Mouse (Mus musculus): ENCODE data around the gene Masp1.

The Masp1 gene

DNA sequence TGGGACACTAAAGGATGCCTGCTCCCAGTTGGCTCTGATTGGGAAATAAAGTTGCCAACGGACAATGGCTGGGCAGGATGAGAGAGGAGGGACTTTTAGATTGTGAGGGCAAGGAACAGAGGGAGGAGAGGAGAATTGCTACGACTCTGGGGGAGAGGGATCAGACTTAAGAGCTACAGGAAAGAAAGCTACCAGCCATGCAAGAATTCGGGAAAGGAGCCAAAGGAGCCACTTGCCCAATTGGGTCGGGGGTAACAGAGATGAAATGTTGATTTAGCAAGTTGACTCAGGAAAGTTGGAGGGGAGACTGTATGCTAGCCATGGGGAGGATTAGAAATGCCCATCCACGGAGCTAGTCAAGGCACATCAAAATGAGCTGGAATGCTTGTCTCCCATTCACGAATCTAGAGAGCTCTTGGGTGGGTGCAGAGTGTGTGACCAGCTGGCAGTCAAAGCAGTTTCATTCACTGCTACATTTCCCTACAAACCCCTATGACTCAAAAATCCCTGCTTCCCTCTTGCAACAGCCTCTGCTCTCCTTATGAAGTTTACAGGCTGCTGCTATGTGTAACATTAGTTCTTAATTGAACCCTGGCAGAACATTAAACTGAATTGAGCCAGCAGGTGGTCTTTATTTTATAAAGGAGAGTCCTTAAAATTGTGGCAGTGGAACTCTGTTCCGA, 61.6 kb downstream of the Masp1 start:
- no peak for DNase-seq (ENCODE audit: low spot score)

DNA sequence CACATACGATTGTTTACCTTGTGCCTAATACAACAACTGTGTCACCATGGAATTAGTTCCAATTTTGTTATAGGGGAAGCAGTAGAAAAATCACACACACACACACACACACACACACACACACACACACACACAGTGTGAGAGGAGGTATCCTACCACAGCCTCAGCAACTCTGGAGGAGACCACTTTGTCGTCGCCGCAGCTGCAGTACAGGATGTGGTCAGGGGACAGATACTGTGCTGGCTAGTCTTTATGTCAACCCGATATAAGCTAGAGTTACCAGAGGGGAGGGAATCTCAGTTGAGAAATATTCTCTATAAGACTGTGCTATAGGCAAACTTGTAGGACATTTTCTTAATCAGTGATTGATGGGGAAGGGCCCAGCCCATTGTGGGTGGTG, 63.3 kb downstream of the Masp1 start:
- DNase-seq (ENCODE audit: low spot score), result no peak

DNA sequence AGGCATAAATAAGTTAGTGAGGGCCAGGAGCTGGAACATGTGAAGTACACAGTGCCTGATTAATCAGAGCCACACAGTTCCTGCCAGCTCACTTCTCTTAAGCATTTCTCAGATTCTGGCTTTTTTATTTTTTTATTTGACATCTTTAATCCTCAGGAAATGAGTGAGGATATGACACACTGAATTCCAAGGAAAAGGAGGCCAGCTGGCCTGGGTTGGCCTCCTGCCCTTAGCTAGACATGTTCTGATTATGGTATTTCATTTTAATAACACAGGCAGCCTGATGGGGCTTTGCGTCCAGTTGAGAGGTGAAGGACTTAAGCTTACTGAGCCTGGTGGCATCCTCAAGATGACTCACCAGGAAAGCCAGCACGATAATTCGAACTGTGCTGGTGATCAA, 64.1 kb downstream of the Masp1 start:
- DNase-seq (ENCODE audit: low spot score), result no peak

DNA sequence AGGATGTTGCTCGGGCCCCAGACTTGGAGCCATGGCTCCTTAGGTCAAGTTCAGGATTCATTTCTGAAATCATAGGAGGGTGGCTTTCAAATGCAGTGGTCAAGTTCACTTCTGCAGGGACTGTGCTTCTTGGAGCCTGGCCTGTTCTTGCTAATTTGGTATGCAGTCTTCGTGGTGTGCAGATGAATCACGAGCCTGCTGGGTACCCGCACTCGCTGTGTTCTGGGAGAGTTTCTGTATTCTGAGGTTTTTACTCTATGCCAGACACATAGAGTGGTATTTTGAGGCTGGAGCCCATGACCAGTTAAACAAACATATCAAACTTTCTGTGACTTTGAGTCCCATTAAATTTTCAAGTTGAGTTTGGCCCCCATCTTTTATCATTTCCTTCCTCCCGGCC, 66.2 kb downstream of the Masp1 start:
- no peak for DNase-seq (ENCODE audit: low spot score)

DNA sequence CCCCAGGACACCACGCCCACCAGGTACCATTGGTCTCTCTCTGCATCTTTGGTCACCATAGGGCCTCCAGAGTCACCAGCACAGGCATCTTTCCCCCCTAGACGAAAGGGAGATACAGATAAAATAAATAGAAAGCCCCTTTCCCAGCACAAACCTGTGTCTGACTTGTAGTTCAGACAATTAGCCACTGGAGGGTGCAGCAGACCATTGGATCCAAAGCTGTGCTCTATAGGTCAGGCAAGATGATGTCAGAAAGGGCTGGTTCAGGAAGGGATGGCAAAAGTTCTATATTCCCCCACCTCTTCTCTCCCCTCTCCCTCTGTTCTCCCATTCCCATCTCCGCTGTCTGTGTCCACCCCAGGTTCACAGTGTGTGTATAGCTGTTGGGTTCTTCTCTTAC, 68.1 kb downstream of the Masp1 start:
- peak; percentile 19 for DNase-seq (ENCODE audit: low spot score)

DNA sequence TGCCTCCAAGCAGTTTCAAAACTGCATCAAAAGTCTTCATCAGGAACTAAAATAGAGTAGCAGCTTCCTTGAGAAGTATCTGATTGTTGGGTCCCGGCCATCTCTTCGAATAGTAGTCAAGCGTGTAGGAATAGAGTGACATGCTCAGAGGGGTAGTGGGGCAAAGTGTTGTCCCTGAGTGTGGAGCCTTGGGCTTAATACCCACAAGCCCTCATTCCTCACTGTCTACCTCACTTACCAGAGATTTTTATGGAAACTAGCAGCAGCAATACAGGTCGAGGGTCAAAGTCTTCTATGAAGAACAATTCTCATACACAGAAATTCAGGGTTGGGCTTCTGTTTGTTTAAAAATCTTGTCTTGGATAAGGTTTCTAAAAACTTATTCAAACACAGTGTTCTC, 69.8 kb downstream of the Masp1 start:
- DNase-seq (ENCODE audit: low spot score), result no peak

DNA sequence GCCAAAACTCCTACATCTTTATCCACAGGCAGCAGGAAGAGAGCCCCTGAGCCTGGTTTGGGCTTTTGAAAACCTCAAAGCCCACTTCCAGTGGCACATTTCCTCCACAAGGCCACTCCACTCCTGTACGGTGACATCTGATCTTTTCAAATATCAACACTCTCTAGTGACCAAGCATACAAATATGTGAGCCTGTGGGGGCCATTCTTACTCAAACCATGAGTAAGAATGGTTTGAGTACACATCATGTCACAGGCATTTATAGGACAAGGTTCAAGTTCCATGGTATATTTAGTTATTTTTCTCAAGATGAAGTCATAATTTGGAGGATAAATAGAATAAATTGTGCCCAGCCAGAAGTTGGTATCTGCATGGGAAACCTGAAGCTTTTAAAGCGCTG, 70.7 kb downstream of the Masp1 start:
- no peak for DNase-seq (ENCODE audit: low spot score)

DNA sequence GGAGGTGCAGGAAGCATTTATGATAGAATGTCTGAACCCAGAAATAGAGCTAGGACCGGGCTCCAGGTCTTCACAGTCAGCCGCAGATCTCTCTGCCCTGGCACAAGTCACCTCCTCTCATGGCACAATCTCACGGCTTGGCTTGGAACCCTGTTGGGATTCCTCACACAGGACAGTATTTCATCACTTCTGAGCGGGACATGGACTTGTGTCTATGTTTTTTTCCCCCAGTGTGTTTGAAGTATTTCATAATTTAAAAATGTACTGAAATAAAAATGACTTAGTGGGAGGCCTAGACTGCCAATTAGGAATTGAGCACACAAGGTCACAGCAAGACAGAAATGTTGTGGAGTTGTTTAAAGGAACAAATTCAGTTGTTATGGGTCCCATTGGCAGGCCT, 76.4 kb downstream of the Masp1 start:
- no peak for DNase-seq (ENCODE audit: low spot score)

DNA sequence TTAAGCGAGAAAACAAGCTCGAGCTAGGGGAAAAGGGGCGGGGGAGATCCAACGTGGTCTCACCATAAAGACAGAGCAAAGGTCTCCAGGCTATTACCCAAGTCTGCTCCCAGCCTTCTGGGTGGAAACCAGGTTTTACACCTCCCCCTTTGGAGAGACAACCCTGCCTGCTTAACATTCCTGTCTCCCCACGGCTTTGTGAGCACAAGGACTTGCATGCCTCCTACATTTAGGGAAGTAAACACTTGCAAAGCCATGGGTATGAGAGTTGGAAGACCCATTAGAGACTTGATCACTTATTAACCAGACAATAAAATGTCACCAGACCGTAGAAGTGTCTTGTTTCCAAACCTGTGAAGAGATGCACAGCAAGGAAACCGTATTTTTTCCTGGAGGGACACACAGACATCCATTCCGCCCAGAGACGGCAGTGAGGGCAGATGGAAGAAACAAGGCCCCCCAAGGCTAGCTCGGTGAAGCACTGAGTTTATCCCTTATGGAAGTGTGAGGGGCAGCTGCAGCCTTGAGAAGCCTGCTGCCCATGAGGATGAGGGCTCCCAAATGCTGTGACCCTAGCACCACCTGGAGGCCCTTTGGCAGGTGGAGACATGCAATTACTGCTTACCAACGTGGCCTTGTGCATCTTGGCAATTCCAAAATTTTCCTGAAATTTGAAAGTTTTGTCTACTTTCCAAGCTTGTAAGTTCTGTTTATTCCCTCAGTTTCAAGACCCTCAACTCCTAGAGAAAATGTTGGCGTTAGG, 83.0 kb downstream of the Masp1 start:
- no peak for DNase-seq (ENCODE audit: low spot score)

DNA sequence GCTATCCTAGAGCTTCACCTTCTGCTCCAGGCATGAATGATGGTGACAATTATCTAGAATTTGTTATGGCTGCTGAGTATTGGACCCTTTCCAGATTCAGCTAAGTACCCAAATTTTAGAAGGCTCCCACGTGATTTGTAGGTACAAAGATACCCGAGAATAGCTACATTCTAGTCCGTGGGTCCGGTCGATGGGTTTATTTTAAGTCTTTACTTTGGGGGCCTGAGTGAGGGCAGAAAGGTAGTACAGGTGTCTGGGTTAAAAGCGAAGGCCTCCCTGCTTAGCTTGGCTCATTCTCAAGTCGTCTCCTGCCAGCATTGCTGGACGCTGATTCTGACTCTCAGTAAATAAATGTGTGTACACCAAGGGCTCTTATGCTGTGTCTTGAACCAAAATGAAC, 90.6 kb downstream of the Masp1 start:
- no peak for DNase-seq (ENCODE audit: low spot score)

DNA sequence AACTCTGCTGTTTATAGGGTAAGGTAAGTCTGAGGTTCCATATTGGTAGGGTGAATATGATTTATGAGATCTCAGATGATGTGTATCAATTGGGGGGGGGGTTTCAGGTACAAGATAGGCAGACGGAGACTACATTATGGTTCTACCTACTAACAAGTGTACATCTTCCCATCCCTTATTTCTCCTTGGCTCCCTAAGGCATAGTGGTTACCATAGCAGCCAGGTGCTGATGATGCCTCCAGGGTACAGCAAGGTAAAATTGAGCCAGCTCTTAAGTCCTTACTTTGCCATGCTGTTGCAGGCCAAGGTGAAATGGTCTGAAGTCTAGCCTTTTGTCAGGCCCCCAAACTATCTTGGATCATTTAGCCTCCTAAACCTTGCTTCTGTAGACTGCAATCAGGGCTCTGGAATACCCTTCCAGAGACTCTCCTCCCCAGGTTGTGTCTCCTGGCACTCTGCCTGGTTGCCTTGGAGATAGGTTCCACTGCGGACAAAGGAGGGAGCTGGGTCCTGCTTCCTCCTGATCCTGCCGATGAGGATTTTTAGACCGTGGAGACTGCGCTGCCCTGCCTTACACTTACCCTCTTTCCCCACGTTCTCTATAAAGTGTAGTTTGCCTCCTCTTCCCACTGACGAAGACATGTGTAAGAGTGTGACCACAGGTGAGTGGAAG, 91.8 kb downstream of the Masp1 start, which contains the start of gene Rtp1:
TSS of gene Rtp1 (plus strand) at position 487 of the 673 bp plus-strand sequence.
- no peak for DNase-seq (ENCODE audit: low spot score)

DNA sequence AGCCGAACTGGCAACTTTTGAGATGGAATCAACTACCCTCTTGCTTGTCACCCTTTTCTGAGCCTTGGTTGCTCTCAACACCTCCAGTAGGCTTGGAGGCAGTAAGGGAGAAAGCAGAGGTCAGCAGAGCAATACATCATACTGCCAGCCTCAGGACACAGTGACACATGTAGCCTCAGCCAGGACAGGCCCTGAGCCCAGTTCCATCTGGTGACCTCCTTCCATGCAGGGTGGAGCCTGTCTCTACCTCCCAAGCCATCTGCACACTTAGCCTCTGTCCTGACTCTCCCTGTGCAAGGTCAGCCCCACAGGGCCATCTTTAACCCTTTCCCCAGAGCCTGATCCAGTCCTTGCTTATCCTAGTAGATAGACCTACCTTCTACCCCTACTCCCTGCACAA, 92.9 kb downstream of the Masp1 start:
- DNase-seq (ENCODE audit: low spot score), result no peak

DNA sequence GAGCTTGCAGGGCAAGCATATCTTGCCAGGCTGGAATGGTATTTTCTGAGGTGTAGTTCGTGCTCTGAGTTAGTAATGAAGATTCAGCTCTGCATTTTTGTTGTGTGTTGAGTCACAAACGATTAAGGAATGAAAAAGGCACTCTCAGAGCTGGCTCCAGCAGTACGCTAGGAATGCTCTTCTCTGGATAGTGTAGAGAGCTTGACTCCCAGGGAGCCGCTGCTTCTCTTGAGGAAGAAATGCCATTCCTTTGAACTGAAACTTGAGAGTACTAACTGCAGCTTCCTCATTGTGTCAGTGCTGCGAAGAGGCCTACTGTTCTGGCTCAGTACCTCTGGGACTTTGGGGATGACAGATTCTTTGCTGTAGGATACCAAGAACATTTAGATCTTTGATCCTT, 96.8 kb downstream of the Masp1 start:
- no peak for DNase-seq (ENCODE audit: low spot score)

DNA sequence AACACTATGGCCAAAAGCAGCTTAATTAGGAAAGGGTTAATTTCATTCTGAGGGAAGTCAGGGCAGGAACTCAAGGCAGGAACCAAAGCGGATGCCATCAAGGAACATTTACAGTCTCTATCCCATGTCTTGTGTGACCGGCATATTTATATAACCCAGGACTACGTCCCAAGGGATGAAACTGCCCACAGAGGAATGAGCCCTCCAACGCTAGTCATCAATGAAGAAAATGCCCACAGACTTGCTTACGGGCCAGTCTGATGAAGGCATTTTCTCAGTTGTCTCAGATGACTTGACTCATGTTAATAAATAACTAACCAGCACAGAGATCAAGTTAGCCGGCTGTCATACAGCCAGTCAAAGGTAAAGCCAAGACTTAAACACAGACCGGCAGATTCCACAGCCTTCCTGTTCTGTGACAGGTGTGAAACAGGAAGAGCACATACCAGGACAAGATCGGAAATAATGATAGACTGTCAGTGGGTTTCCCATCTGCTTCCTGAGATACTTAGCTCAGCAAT, 101.0 kb downstream of the Masp1 start:
- no peak for DNase-seq (ENCODE audit: low spot score)

DNA sequence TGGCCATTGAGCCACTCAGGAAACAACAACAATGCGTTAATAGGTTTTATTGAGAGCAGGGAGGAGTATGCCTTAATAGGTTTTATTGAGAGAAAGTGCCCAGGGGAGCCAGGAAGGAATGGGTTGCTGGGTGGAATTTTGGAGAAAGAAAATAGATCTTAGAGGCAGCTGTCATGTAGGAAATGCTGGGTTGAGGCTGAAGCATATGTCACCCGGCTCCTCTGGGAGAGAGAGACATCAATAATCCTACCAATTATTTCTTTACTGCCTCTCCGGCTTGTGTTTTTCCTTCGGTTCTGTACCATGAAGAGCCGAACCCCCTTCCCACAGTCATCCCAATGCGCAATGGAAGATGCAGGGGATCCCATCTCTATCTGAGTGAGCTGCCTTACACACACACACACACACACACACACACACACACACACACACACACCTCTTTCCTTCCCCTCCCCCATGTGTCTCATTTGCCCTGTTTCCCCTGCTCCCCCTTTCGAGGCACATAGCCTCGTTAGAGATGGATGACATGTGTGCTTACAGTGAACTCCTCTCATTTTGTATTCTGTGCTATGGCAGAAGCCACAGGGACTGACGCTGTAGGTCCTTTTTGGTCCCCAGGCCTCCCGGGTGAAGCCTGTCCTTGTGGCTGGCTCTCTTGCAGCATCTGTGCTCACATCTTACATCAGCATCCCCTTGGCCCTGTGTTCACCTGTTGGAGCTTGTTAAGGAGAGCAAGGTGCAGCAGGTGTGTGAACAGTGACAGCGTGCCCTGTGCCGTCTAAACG, 103.0 kb downstream of the Masp1 start:
- DNase-seq (ENCODE audit: low spot score), result no peak

DNA sequence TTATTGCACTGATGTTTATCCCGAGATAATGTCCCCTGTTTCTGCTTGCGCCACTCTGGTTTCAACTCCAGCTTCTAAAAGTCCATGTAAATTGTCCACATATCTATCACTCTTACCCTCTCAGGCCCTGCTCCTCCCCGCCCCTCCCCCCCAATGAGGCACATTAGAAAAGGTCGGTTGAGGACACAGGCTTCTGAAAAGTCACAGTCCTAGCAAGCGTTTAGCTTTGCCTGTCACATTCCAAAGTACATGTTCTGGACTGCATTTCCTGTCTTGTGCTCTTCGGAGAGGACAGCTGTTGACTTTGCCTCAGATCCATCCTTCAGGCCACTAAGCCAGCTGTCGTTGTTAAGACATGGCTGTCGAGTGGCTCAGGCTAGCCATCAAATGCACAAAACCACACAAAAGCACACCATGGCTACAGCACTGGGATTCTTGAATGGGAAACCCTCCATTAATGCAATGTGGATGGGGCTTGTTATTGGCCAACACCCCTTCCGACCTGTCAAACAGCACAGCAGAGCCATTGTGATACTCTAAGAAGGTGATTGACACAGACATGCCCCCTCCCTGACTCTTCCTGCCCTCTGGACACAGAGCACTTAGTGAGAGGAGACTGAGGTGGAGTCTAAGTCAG, 103.8 kb downstream of the Masp1 start:
- no peak for DNase-seq (ENCODE audit: low spot score)

DNA sequence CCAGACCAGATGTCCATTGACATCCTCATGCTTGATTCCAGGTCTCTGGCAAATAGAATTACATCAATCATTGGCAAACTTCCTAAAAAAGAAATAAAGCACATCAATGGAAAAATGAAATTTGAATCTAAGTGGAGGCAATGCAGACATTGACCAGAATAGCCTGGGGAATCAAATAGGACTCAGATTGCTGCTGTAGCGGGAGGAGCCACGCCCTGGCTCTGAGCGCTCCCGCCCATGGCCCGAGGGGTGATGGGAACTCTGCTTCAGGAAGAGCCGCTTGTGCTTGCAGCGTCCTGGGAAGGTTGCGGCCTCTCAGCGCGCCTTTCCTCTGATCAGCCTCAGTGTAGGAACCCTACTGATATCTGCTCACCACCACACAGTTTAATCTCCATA, 104.4 kb downstream of the Masp1 start:
- no peak for DNase-seq (ENCODE audit: low spot score)

DNA sequence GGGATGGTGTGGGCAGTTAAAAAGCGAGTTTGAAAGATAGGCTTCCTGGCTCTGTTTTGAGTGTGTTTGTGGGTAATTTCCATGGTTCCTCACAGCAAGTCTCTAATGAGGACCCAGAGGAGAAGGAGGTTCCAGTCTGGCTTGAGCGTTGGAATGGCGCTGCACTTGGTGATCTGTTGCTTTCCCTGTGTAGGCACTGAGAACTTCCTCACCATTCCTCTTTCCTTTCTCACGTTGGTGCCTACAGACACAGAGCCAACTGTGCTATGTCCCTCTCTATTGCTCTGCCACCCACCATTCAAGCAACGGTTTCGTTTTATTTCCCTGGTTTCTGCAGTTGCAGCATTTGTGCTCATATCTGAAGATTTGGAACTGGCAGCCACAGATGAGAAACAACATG, 107.7 kb downstream of the Masp1 start:
- no peak for DNase-seq (ENCODE audit: low spot score)

DNA sequence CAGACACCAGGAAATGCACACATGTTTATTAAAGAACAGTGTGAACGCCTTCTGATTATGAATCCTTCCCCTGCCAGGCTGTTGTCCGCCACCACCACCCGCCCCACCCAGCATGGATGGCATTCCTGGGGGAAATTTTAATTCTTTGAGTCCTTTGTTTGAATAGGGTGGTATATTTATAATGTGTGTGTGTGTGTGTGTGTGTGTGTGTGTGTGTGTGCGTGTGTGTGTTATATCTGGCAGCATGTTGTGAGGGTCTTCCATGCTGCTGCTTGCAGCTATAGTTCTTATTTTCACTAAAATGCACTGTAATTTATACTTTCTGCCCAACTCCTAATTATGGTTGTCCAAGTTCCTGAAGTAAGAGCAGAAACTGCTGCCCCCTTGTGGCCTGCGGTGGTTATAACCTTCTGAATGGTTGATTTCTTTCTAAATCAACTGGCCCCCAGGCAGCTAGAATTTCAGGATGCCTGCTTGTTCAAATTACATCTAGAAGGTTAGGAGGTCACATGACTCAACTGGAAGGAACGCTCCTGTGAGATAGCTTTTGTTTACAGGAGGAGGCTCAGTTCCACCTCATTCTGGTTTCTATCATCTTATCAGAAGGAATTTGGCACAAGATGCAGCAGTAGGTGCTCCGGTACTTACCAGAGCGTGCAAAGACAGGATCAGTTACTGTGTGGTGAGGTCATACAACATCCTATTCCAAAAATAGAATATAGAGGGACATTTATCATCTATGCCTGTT, 117.4 kb downstream of the Masp1 start:
- peak; percentile 58 for DNase-seq (ENCODE audit: low spot score)

DNA sequence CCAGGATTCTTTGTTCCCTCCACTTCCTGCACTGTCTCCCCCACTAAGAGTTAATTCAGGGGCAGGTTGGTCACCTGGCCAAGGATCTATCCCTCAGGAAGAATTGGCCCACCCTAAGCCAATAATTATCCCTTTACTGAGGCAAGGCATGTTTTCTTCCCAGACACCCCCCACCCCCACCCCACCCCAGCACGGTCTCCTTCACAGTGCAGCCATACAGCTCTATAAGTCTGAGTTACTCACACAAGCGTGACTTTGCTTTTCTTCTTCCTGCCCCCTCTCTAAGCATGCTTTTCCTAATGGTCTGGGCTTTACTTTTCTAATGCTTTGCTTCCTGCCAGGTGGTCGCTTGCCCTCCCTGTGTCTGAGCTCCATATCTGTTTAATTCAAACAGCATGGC, 118.7 kb downstream of the Masp1 start:
- DNase-seq (ENCODE audit: low spot score), result no peak

DNA sequence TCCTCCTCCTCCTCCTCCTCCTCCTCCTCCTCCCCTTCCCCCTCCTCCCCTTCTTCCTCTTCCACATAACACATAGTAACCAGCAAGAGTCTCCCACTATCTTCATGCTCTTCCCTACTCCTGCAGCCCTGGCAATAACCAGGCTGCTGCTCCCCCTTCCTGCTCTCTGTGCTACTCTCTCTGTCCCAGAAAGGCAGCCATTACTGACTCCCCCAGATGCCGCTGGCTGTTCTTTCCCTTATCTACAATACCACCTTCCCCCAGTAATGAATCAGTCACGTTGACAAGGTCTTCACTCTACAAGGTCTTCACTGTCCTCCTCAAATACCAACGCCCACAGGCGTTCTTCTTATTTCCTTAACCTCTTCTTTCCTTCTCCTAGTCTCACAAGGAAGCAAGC, 119.2 kb downstream of the Masp1 start:
- DNase-seq (ENCODE audit: low spot score), result no peak

All from ovary, postnatal 10 days (tissue).